Mouse (Mus musculus) monocyte, adult 59 days (primary cell): ENCODE measurements around the gene Nkain2. TPM values are rescaled to one million over a fixed set of nuclear protein-coding genes. Genes with fewer than 3 reads are reported as not detected.

Experiments used
- total RNA-seq, 2 experiments: library from RNA; stranded (reverse); gene quantifications; one replicate each; pipeline ENCODE4 v1.2.4; 2023

Nkain2 gene
- not detected for total RNA-seq

GRCm38 (mm10) chr10:32889652-32890506 lies at the start of gene Nkain2:
Gene Nkain2, minus strand, starts transcription at chr10:32890462.

Other genes starting within 250 kb of the Nkain2 start
- gene Trdn, start 190.1 kb upstream of the Nkain2 start, total RNA-seq = not detected